Mouse (Mus musculus) limb, embryonic 14.5 days (tissue): ENCODE results near the gene Sned1. TPM values are rescaled to one million over a fixed set of nuclear protein-coding genes. Genes with fewer than 3 reads are reported as not detected.

Source experiments
- ATAC-seq: fragments of 200-750 bp; cut with Nextera tagmentation; 2 replicates; pipeline ENCODE4 v1.8.0; 2017; ENCODE audit warnings: low read depth, moderate number of reproducible peaks, moderate TSS enrichment; ENCODE audit not compliant: low FRiP score
- DNase-seq: peaks from one replicate; pipeline ENCODE4 v3.0.0-alpha.2; 2015; ENCODE audit warnings: low spot score
- H3K27ac ChIP-seq: fragments of 300-500 bp; sonication (generic); replicated peaks from 2 replicates; pipeline ENCODE4 v1.5.1; 2014; ENCODE audit warnings: low read depth, mild to moderate bottlenecking, low read length, moderate library complexity, mixed read lengths
- H3K27me3 ChIP-seq: fragments of 300-500 bp; sonication (generic); 2 replicates; pipeline ENCODE4 v1.6.1; 2014; ENCODE audit warnings: low read length, mixed read lengths; ENCODE audit not compliant: control insufficient read depth, insufficient read depth
- H3K36me3 ChIP-seq: fragments of 300-500 bp; sonication (generic); 2 replicates; pipeline ENCODE4 v1.6.1; 2014; ENCODE audit warnings: mild to moderate bottlenecking, low read length, moderate library complexity, mixed read lengths; ENCODE audit not compliant: control insufficient read depth, insufficient read depth
- H3K4me1 ChIP-seq: fragments of 300-500 bp; sonication (generic); 2 replicates; pipeline ENCODE4 v1.6.1; 2014; ENCODE audit warnings: antibody characterized with exemption, low read length, mixed read lengths; ENCODE audit not compliant: control insufficient read depth, insufficient read depth
- H3K4me2 ChIP-seq: fragments of 300-500 bp; sonication (generic); replicated peaks from 2 replicates; pipeline ENCODE4 v1.6.1; 2014; ENCODE audit warnings: low read depth, mild to moderate bottlenecking, low read length, moderate library complexity; ENCODE audit not compliant: severe bottlenecking
- H3K4me3 ChIP-seq: fragments of 300-500 bp; sonication (generic); replicated peaks from 2 replicates; pipeline ENCODE4 v1.5.1; 2014; ENCODE audit warnings: low read length
- H3K9ac ChIP-seq: fragments of 300-500 bp; sonication (generic); 2 replicates; pipeline ENCODE4 v1.6.1; 2014; ENCODE audit warnings: mild to moderate bottlenecking, low read depth, low read length, moderate library complexity; ENCODE audit not compliant: severe bottlenecking
- H3K9me3 ChIP-seq: fragments of 300-500 bp; sonication (generic); 2 replicates; pipeline ENCODE4 v1.6.1; 2016; ENCODE audit warnings: low read length; ENCODE audit not compliant: control insufficient read depth
- POLR2A ChIP-seq: fragments of 200-500 bp; IDR thresholded peaks from 2 replicates; pipeline ENCODE4 v1.8.0; 2012; ENCODE audit warnings: inconsistent platforms, mild to moderate bottlenecking, moderate library complexity, borderline replicate concordance; ENCODE audit not compliant: insufficient read depth, insufficient read length; ENCODE audit errors: extremely low read depth
- WGBS: fragments of 180-500 bp; shearing (Covaris S2); extraction: QIAGEN DNeasy Blood & Tissue Kit; methylation state at CpG from one replicate; pipeline ENCODE4 v1.1.7; 2014; 5-methylcytosine and 5-hydroxymethylcytosine counted together
- polyA plus RNA-seq, 2 experiments: library from polyadenylated mRNA; depleted of rRNA in 1 of 2; stranded (reverse) in 1 of 2; unstranded in 1 of 2; fragments of >200 nt; fragmentation: Nextera tagmentation in 1 of 2; extraction: Ambion mirVana in 1 of 2; gene quantifications; 2 replicates each; pipeline versions ENCODE4 v1.2.1 to v1.2.3; 2012 to 2014

Sned1 gene
- polyA plus RNA-seq, 2 experiments = 20.6 to 52.0 TPM

- DNase-seq (no peak), ATAC-seq (no peak)
- Histone ChIP-seq H3K36me3 (peaks cover 84% of the 10 kb centered on the region), H3K9ac (no peak overlapping the region), H3K4me2 (no peak overlapping the region), H3K4me1 (peaks cover 6% of the 10 kb centered on the region; the same call in 1 of the 2 replicates), H3K4me3 (no peak overlapping the region), H3K27me3 (no peaks in the 10 kb centered on the region), H3K9me3 (no peaks in the 10 kb centered on the region), H3K27ac (no peak overlapping the region)
- no peak for TF ChIP-seq POLR2A
- WGBS = 93% methylated on average over 3 of the region's 3 CpGs
Measured at GRCm38 (mm10) chr1:93300578-93300977, 64.9 kb downstream of the Sned1 start.

GRCm38 (mm10) chr1:93305581-93306337, 70.1 kb downstream of the Sned1 start, which contains the start of gene Mterf4:
Gene Mterf4, minus strand, starts transcription at chr1:93305915.
- H3K4me1 ChIP-seq = peaks cover 6% of the 10 kb centered on the region; the same call in 1 of the 2 replicates
- ATAC-seq (peak; percentile 90), DNase-seq (peak; percentile 88)
- no peak for TF ChIP-seq POLR2A
- H3K27ac ChIP-seq = no peak within 1 kb of the TSS
- 7% methylated on average over 30 of the region's 36 CpGs for whole genome bisulfite sequencing
- peaks cover 37% of the 10 kb centered on the region for H3K36me3 ChIP-seq
- H3K9ac ChIP-seq = peak within 1 kb of the TSS; percentile 72
- peak within 1 kb of the TSS; percentile 67 for H3K4me2 ChIP-seq
- H3K4me3 ChIP-seq = peak within 1 kb of the TSS; percentile 63
- no peaks in the 10 kb centered on the region for H3K27me3 ChIP-seq
- no peaks in the 10 kb centered on the region for H3K9me3 ChIP-seq

GRCm38 (mm10) chr1:93323973-93324372, 88.3 kb downstream of the Sned1 start:
- ATAC-seq (no peak), DNase-seq (no peak)
- peaks cover 81% of the 10 kb centered on the region for H3K36me3 ChIP-seq
- no peaks in the 10 kb centered on the region for H3K27me3 ChIP-seq
- no peak overlapping the region for H3K4me3 ChIP-seq
- H3K9ac ChIP-seq = no peak overlapping the region
- no peaks in the 10 kb centered on the region for H3K9me3 ChIP-seq
- TF ChIP-seq POLR2A = no peak
- H3K4me1 ChIP-seq = no peaks in the 10 kb centered on the region
- 92% methylated on average over 6 of the region's 6 CpGs for whole genome bisulfite sequencing
- H3K27ac ChIP-seq = no peak overlapping the region
- H3K4me2 ChIP-seq = no peak overlapping the region

- no peak overlapping the region for H3K4me3 ChIP-seq
- no peak for TF ChIP-seq POLR2A
- no peak overlapping the region for H3K4me2 ChIP-seq
- peaks cover 69% of the 10 kb centered on the region for H3K36me3 ChIP-seq
- H3K4me1 ChIP-seq = no peaks in the 10 kb centered on the region
- 87% methylated on average over 3 of the region's 3 CpGs for WGBS
- ATAC-seq (no peak), DNase-seq (no peak)
- H3K9ac ChIP-seq = no peak overlapping the region
- H3K27me3 ChIP-seq = no peaks in the 10 kb centered on the region
- no peaks in the 10 kb centered on the region for H3K9me3 ChIP-seq
- H3K27ac ChIP-seq = no peak overlapping the region
Measured at GRCm38 (mm10) chr1:93326446-93326845, 90.8 kb downstream of the Sned1 start.

GRCm38 (mm10) chr1:93334621-93335020, 99.0 kb downstream of the Sned1 start:
- Histone ChIP-seq H3K4me3 (no peak overlapping the region), H3K9ac (no peak overlapping the region), H3K9me3 (no peaks in the 10 kb centered on the region), H3K27me3 (no peaks in the 10 kb centered on the region), H3K36me3 (peaks cover 37% of the 10 kb centered on the region), H3K4me2 (no peak overlapping the region), H3K27ac (no peak overlapping the region), H3K4me1 (no peaks in the 10 kb centered on the region)
- DNase-seq = peak; percentile 13
- WGBS = 82% methylated on average over 2 of the region's 2 CpGs
- no peak for TF ChIP-seq POLR2A
- no peak for ATAC-seq
